Comparison of ENCODE assay signal across 7 mouse cellular contexts in genomic region chr9:116253546-116253945, GRCm38 (mm10).
A peak's percentile ranks its signal among the peaks of the same experiment; 100 is the strongest.
DNase-seq lines count a peak whose midpoint lies in the region; ATAC-seq lines count a peak whose summit lies in the region.

No protein-coding gene starts in this region.

- H3K36me3 ChIP-seq in midbrain, embryonic 14.5 days (ENCODE audit: control insufficient read depth, insufficient read depth, low read length) = no peaks in the 10 kb centered on the region
- H3K36me3 ChIP-seq in midbrain, embryonic 13.5 days = no peaks in the 10 kb centered on the region
- H3K36me3 ChIP-seq in hindbrain, embryonic 15.5 days = no peaks in the 10 kb centered on the region
- no peaks in the 10 kb centered on the region for H3K36me3 ChIP-seq in forebrain, embryonic 11.5 days (ENCODE audit: control insufficient read depth, insufficient read depth, low read length)

- 0 out of 2 replicates have a peak overlapping the region, but pooled peaks have one; percentile 2 for H3K27ac ChIP-seq in midbrain, embryonic 14.5 days (replicated peaks; ENCODE audit: low read depth, low read length)
- no peak overlapping the region for H3K27ac ChIP-seq in midbrain, embryonic 13.5 days
- H3K27ac ChIP-seq in hindbrain, embryonic 15.5 days (replicated peaks) = peak overlapping the region; percentile 20; the same call in 1 of the 2 replicates
- no peak overlapping the region for H3K27ac ChIP-seq in forebrain, embryonic 11.5 days (ENCODE audit: low read depth, low read length)

- H3K4me2 ChIP-seq in midbrain, embryonic 14.5 days (ENCODE audit: low read length) = no peak overlapping the region
- no peak overlapping the region for H3K4me2 ChIP-seq in midbrain, embryonic 13.5 days (replicated peaks)
- no peak overlapping the region for H3K4me2 ChIP-seq in hindbrain, embryonic 15.5 days
- no peak overlapping the region for H3K4me2 ChIP-seq in forebrain, embryonic 11.5 days (ENCODE audit: low read depth, low read length, severe bottlenecking)

- no peak for DNase-seq in midbrain, embryonic 14.5 days
- peak; percentile 29 for DNase-seq in forelimb bud, embryonic 11.5 days (ENCODE audit: low read depth, low spot score)
- peak; percentile 52 for DNase-seq in lung, postnatal 10 days
- no peak for DNase-seq in c-Kit-positive CD71-positive TER-119-positive erythroid progenitor cells, embryonic 14.5 days (ENCODE audit: low spot score)
- no peak for DNase-seq in forebrain, embryonic 11.5 days (ENCODE audit: low spot score)

- no peaks in the 10 kb centered on the region for H3K9me3 ChIP-seq in midbrain, embryonic 14.5 days (ENCODE audit: control insufficient read depth, low read length)
- H3K9me3 ChIP-seq in midbrain, embryonic 13.5 days = no peaks in the 10 kb centered on the region
- no peaks in the 10 kb centered on the region for H3K9me3 ChIP-seq in hindbrain, embryonic 15.5 days
- no peaks in the 10 kb centered on the region for H3K9me3 ChIP-seq in forebrain, embryonic 11.5 days (ENCODE audit: control insufficient read depth, low read length)

- no peak for ATAC-seq in midbrain, embryonic 14.5 days (ENCODE audit: low FRiP score, low TSS enrichment)
- no peak for ATAC-seq in midbrain, embryonic 13.5 days
- ATAC-seq in hindbrain, embryonic 15.5 days (ENCODE audit: low FRiP score, low read depth) = no peak
- ATAC-seq in forebrain, embryonic 11.5 days (replicated peaks; ENCODE audit: low FRiP score) = no peak

- WGBS in midbrain, embryonic 14.5 days = 85% methylated on average over 15 of the region's 15 CpGs
- 87% methylated on average over 15 of the region's 15 CpGs for WGBS in midbrain, embryonic 13.5 days
- WGBS in hindbrain, embryonic 15.5 days = 76% methylated on average over 15 of the region's 15 CpGs
- 77% methylated on average over 15 of the region's 15 CpGs for WGBS in forebrain, embryonic 11.5 days

- H3K4me3 ChIP-seq in midbrain, embryonic 14.5 days (replicated peaks; ENCODE audit: low read depth, low read length) = no peak overlapping the region
- H3K4me3 ChIP-seq in midbrain, embryonic 13.5 days (replicated peaks) = no peak overlapping the region
- H3K4me3 ChIP-seq in hindbrain, embryonic 15.5 days = no peak overlapping the region
- no peak overlapping the region for H3K4me3 ChIP-seq in forebrain, embryonic 11.5 days (ENCODE audit: low read depth, low read length)

- no peak overlapping the region for H3K9ac ChIP-seq in midbrain, embryonic 14.5 days (replicated peaks; ENCODE audit: low read length)
- no peak overlapping the region for H3K9ac ChIP-seq in midbrain, embryonic 13.5 days (replicated peaks)
- no peak overlapping the region for H3K9ac ChIP-seq in hindbrain, embryonic 15.5 days
- H3K9ac ChIP-seq in forebrain, embryonic 11.5 days (ENCODE audit: low read length) = no peak overlapping the region

- no peaks in the 10 kb centered on the region for H3K4me1 ChIP-seq in midbrain, embryonic 14.5 days (ENCODE audit: control insufficient read depth, insufficient read depth, low read length)
- no peaks in the 10 kb centered on the region for H3K4me1 ChIP-seq in midbrain, embryonic 13.5 days (replicated peaks)
- H3K4me1 ChIP-seq in hindbrain, embryonic 15.5 days (replicated peaks) = no peaks in the 10 kb centered on the region; the same call in 1 of the 2 replicates
- no peaks in the 10 kb centered on the region for H3K4me1 ChIP-seq in forebrain, embryonic 11.5 days (replicated peaks; ENCODE audit: control insufficient read depth, insufficient read depth, low read length)

- no peaks in the 10 kb centered on the region for H3K27me3 ChIP-seq in midbrain, embryonic 14.5 days (ENCODE audit: control insufficient read depth, insufficient read depth, low read length)
- no peaks in the 10 kb centered on the region for H3K27me3 ChIP-seq in midbrain, embryonic 13.5 days
- no peaks in the 10 kb centered on the region for H3K27me3 ChIP-seq in hindbrain, embryonic 15.5 days
- H3K27me3 ChIP-seq in forebrain, embryonic 11.5 days (ENCODE audit: control insufficient read depth, insufficient read depth, low read length) = no peaks in the 10 kb centered on the region

Comparison
In these comparisons a context has a peak if more than half of its experiments do, and no peak if none do; other contexts are left out.
1. H3K27ac ChIP-seq: peak in midbrain, embryonic 14.5 days (single experiment) and hindbrain, embryonic 15.5 days (single experiment); none in midbrain, embryonic 13.5 days (single experiment) and forebrain, embryonic 11.5 days (single experiment).
2. DNase-seq: peak in forelimb bud, embryonic 11.5 days (single experiment) and lung, postnatal 10 days (single experiment); none in midbrain, embryonic 14.5 days (single experiment), c-Kit-positive CD71-positive TER-119-positive erythroid progenitor cells, embryonic 14.5 days (single experiment) and forebrain, embryonic 11.5 days (single experiment).